Mouse (Mus musculus): ENCODE measurements at regions not wholly inside any gene's neighbourhood (a gene's known extent, or its start where the extent isn't known, plus 50 kb on each side); places are given as distances from the start of the nearest gene placed in this dataset.

DNA sequence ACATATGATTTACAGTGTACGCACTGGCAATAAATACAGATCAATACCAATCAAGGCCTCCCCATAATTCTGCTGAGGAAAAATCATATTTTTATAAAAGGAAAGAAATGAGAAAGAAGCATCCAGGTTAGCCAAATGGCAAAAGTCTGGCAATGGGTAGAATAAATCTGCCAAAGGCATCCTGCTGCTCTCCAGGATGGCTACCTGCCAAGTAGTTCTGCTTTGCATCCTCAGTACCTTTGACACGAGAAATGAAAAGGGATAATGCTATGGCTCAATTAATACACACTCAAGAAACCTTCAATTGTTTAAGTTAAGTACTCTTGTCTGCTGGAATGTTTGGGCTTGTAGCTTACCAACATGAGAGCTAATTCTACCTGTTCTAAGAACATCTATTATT lies 451.2 kb upstream of the Marcks start:
- TF ChIP-seq POLR2A (IDR thresholded peaks at IDR 0.05; ENCODE audit: borderline replicate concordance, extremely low read depth, insufficient read depth, insufficient read length, poor library complexity, severe bottlenecking), result no peak
- TF ChIP-seq CTCF (IDR thresholded peaks at IDR 0.05; ENCODE audit: borderline replicate concordance, extremely low read depth, insufficient read depth, insufficient read length), result no peak
